Mouse (Mus musculus) embryonic facial prominence, embryonic 10.5 days (tissue): ENCODE measurements around the gene Spsb2. TPM values are rescaled to one million over a fixed set of nuclear protein-coding genes. Genes with fewer than 3 reads are reported as not detected.
"Not testable (repeated sequence)": the region's sequence is repeated elsewhere in the genome, so short reads cannot be mapped to it uniquely, and the experiment has no call there.

Source experiments
- DNase-seq: peaks from one replicate; pipeline ENCODE4 v3.0.0-alpha.2; 2017; ENCODE audit warnings: low spot score
- H3K27ac ChIP-seq: fragments of 300-500 bp; sonication (generic); replicated peaks from 2 replicates; pipeline ENCODE4 v1.5.1; 2016; ENCODE audit warnings: mild to moderate bottlenecking
- H3K27me3 ChIP-seq: fragments of 300-500 bp; sonication (generic); replicated peaks from 2 replicates; pipeline ENCODE4 v1.6.1; 2016; ENCODE audit warnings: low read depth, mild to moderate bottlenecking; ENCODE audit not compliant: poor library complexity, severe bottlenecking
- H3K36me3 ChIP-seq: fragments of 300-500 bp; sonication (generic); replicated peaks from 2 replicates; pipeline ENCODE4 v1.6.1; 2016; ENCODE audit warnings: mild to moderate bottlenecking, moderate library complexity
- H3K4me1 ChIP-seq: fragments of 300-500 bp; sonication (generic); 2 replicates; pipeline ENCODE4 v1.6.1; 2016
- H3K4me3 ChIP-seq: fragments of 300-500 bp; sonication (generic); 2 replicates; pipeline ENCODE4 v1.5.1; 2016; ENCODE audit warnings: mild to moderate bottlenecking, moderate library complexity
- H3K9me3 ChIP-seq: fragments of 300-500 bp; sonication (generic); 2 replicates; pipeline ENCODE4 v1.6.1; 2016; ENCODE audit warnings: mild to moderate bottlenecking
- WGBS: fragments of 180-500 bp; shearing (Covaris S2); methylation state at CpG from one replicate; pipeline ENCODE4 v1.1.7; 2016; 5-methylcytosine and 5-hydroxymethylcytosine counted together
- polyA plus RNA-seq: library from polyadenylated mRNA; unstranded; fragments of >200 nt; fragmentation: Nextera tagmentation; extraction: Ambion mirVana; gene quantifications from 2 replicates; pipeline ENCODE4 v1.2.1, GENCODE M21; 2016

Spsb2 gene
- polyA plus RNA-seq, 1 experiment from 2014 or later: 7.1 TPM

GRCm38 (mm10) chr6:124779984-124780416 is 28.5 kb upstream of the Spsb2 start:
- 3% methylated on average over 10 of the region's 10 CpGs for WGBS
- DNase-seq: peak; percentile 57
- Histone ChIP-seq H3K4me1 (peaks cover 25% of the 10 kb centered on the region), H3K36me3 (no peaks in the 10 kb centered on the region), H3K27me3 (peaks cover 26% of the 10 kb centered on the region), H3K9me3 (no peaks in the 10 kb centered on the region), H3K4me3 (peak overlapping the region; percentile 58), H3K27ac (peak overlapping the region; percentile 52; the same call in 1 of the 2 replicates)

GRCm38 (mm10) chr6:124780917-124781316 is 27.5 kb upstream of the Spsb2 start:
- Histone ChIP-seq H3K4me1 (peaks cover 25% of the 10 kb centered on the region), H3K4me3 (no peak overlapping the region), H3K9me3 (no peaks in the 10 kb centered on the region), H3K36me3 (no peaks in the 10 kb centered on the region), H3K27me3 (peaks cover 26% of the 10 kb centered on the region), H3K27ac (no peak overlapping the region)
- no peak for DNase-seq
- 92% methylated on average over 7 of the region's 7 CpGs for WGBS

- peaks cover 25% of the 10 kb centered on the region for H3K4me1 ChIP-seq
- no peaks in the 10 kb centered on the region for H3K36me3 ChIP-seq
- H3K27ac ChIP-seq: peak overlapping the region; percentile 75
- peak; percentile 77 for DNase-seq
- H3K27me3 ChIP-seq: peaks cover 20% of the 10 kb centered on the region
- no peaks in the 10 kb centered on the region for H3K9me3 ChIP-seq
- WGBS: 16% methylated on average over 6 of the region's 6 CpGs
- peak overlapping the region; percentile 40 for H3K4me3 ChIP-seq
These were observed 26.0 kb upstream of the Spsb2 start for GRCm38 (mm10) chr6:124782436-124782835.

- no peak overlapping the region for H3K4me3 ChIP-seq
- H3K36me3 ChIP-seq: no peaks in the 10 kb centered on the region; the same call in 1 of the 2 replicates
- DNase-seq: no peak
- 63% methylated on average over 8 of the region's 8 CpGs for WGBS
- H3K27ac ChIP-seq: no peak overlapping the region
- H3K4me1 ChIP-seq: peaks cover 8% of the 10 kb centered on the region
- no peaks in the 10 kb centered on the region for H3K27me3 ChIP-seq
- H3K9me3 ChIP-seq: no peaks in the 10 kb centered on the region
These were observed 21.6 kb upstream of the Spsb2 start for GRCm38 (mm10) chr6:124786756-124787420.

- Histone ChIP-seq H3K4me1 (peaks cover 3% of the 10 kb centered on the region), H3K27me3 (no peaks in the 10 kb centered on the region), H3K36me3 (peaks cover 4% of the 10 kb centered on the region), H3K27ac (no peak overlapping the region), H3K9me3 (no peaks in the 10 kb centered on the region), H3K4me3 (no peak overlapping the region)
- 82% methylated on average over 10 of the region's 10 CpGs for WGBS
- no peak for DNase-seq
These were observed 20.7 kb upstream of the Spsb2 start for GRCm38 (mm10) chr6:124787722-124788121.

GRCm38 (mm10) chr6:124789519-124789918 is 18.9 kb upstream of the Spsb2 start:
- no peaks in the 10 kb centered on the region for H3K9me3 ChIP-seq
- no peaks in the 10 kb centered on the region for H3K27me3 ChIP-seq
- no peak overlapping the region for H3K4me3 ChIP-seq
- WGBS: 89% methylated on average over 4 of the region's 4 CpGs
- H3K36me3 ChIP-seq: peaks cover 8% of the 10 kb centered on the region
- H3K27ac ChIP-seq: no peak overlapping the region
- no peaks in the 10 kb centered on the region for H3K4me1 ChIP-seq
- no peak for DNase-seq

GRCm38 (mm10) chr6:124790121-124790520 is 18.3 kb upstream of the Spsb2 start:
- no peak overlapping the region for H3K27ac ChIP-seq
- no peak overlapping the region for H3K4me3 ChIP-seq
- peaks cover 8% of the 10 kb centered on the region for H3K36me3 ChIP-seq
- H3K27me3 ChIP-seq: no peaks in the 10 kb centered on the region
- no peaks in the 10 kb centered on the region for H3K4me1 ChIP-seq
- H3K9me3 ChIP-seq: no peaks in the 10 kb centered on the region
- no peak for DNase-seq
- WGBS: 66% methylated on average over 4 of the region's 4 CpGs

GRCm38 (mm10) chr6:124791911-124792310 is 16.6 kb upstream of the Spsb2 start:
- H3K4me3 ChIP-seq: no peak overlapping the region
- no peaks in the 10 kb centered on the region for H3K9me3 ChIP-seq
- peaks cover 20% of the 10 kb centered on the region for H3K36me3 ChIP-seq
- WGBS: 87% methylated on average over 3 of the region's 3 CpGs
- no peaks in the 10 kb centered on the region for H3K4me1 ChIP-seq
- DNase-seq: no peak
- H3K27ac ChIP-seq: no peak overlapping the region
- H3K27me3 ChIP-seq: no peaks in the 10 kb centered on the region

- peaks cover 20% of the 10 kb centered on the region for H3K36me3 ChIP-seq
- H3K4me1 ChIP-seq: no peaks in the 10 kb centered on the region
- no peaks in the 10 kb centered on the region for H3K27me3 ChIP-seq
- 79% methylated on average over 4 of the region's 4 CpGs for WGBS
- H3K4me3 ChIP-seq: no peak overlapping the region
- no peak overlapping the region for H3K27ac ChIP-seq
- H3K9me3 ChIP-seq: no peaks in the 10 kb centered on the region
- no peak for DNase-seq
These were observed 12.7 kb upstream of the Spsb2 start for GRCm38 (mm10) chr6:124795781-124796180.

- no peak for DNase-seq
- H3K36me3 ChIP-seq: peaks cover 20% of the 10 kb centered on the region
- H3K27me3 ChIP-seq: no peaks in the 10 kb centered on the region
- H3K4me3 ChIP-seq: no peak overlapping the region
- H3K27ac ChIP-seq: no peak overlapping the region
- no peaks in the 10 kb centered on the region for H3K9me3 ChIP-seq
- H3K4me1 ChIP-seq: no peaks in the 10 kb centered on the region
- 84% methylated on average over 2 of the region's 2 CpGs for WGBS
These were observed 12.3 kb upstream of the Spsb2 start for GRCm38 (mm10) chr6:124796200-124796599.

- DNase-seq: peak; percentile 61
- peak overlapping the region; percentile 55 for H3K27ac ChIP-seq
These were observed 6.1 kb upstream of the Spsb2 start for GRCm38 (mm10) chr6:124802400-124802799.

GRCm38 (mm10) chr6:124803061-124803460 is 5.4 kb upstream of the Spsb2 start:
- no peaks in the 10 kb centered on the region for H3K9me3 ChIP-seq
- H3K4me3 ChIP-seq: no peak overlapping the region
- WGBS: 75% methylated on average over 3 of the region's 3 CpGs
- peaks cover 24% of the 10 kb centered on the region for H3K4me1 ChIP-seq
- no peaks in the 10 kb centered on the region for H3K27me3 ChIP-seq
- no peaks in the 10 kb centered on the region for H3K36me3 ChIP-seq
- no peak for DNase-seq
- no peak overlapping the region for H3K27ac ChIP-seq

More at GRCm38 (mm10) chr6:124802400-124802799, 6.1 kb upstream of the Spsb2 start:
- H3K9me3 ChIP-seq, H3K36me3 ChIP-seq, H3K27me3 ChIP-seq: not testable (repeated sequence)
- peak overlapping the region; percentile 41; the same call in 1 of the 2 replicates for H3K4me3 ChIP-seq
- peaks cover 22% of the 10 kb centered on the region for H3K4me1 ChIP-seq
- 8% methylated on average over 7 of the region's 9 CpGs for WGBS

GRCm38 (mm10) chr6:124803691-124804090 is 4.8 kb upstream of the Spsb2 start:
- DNase-seq, H3K27ac ChIP-seq, H3K9me3 ChIP-seq, H3K4me3 ChIP-seq, H3K27me3 ChIP-seq, H3K36me3 ChIP-seq: not testable (repeated sequence)
- WGBS: 94% methylated on average over 4 of the region's 4 CpGs
- H3K4me1 ChIP-seq: peaks cover 31% of the 10 kb centered on the region
